Mouse (Mus musculus): ENCODE measurements around the gene Ccdc8.
A peak's percentile ranks its signal among the peaks of the same experiment; 100 is the strongest.

The Ccdc8 gene

GRCm38 (mm10) chr7:16978173-16978572 lies 14.3 kb upstream of the Ccdc8 start:
- DNase-seq: no peak

- no peak for DNase-seq
These were observed 13.9 kb upstream of the Ccdc8 start for GRCm38 (mm10) chr7:16978593-16978992.

DNA sequence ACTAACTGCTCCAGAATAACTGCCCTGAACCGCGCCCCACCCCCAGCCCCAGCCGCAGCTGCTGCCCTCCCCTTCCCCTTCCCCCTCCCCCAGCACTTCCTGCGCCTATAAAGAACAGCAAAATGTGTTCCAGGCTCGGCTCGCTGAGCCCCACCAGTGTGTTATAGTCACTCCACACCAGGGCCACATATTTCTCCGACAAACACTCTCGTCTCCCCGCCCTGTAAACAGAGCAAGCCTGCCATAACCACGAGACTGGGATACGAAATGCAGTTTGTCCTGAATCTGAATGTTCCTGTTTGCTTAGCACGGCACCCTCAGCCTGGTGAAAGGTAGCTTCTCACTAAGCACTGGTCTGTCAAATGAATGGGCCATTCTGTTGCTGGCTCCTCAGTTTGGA lies 12.2 kb upstream of the Ccdc8 start:
- peak; percentile 32 to 45 for DNase-seq

DNA sequence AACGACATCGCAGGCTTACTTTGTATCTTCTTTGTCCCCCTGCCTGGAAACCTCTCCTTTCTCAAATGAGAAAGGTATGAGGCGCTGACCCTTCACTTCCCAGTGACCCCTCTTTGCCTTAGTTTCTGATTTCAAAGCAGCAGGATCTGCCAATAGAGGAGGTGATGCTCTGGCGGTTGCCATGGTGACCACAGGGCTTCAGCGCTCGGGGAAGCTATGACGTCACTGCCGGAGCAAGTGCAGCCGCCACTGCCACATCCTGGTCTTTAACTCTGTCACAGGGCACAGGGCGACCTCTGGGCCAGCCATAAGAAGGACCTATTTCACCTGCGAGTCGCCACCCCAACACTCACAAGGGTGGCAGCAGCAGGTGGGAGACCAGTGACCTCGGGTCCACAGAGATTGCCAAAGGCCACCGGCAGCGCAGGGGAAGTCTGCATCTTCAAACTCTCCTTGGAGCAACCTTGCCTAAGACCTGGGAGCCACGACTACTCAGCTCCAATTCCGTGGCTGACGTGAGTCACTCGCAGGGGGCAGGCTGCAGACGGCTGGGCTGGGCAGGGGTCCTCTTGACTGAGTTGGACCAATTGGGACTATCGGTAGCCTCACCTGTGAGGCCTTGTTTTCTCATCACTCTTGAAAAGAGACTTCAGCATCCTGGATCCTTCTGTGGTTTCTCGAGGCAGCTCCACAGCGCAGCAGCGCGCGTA lies 9.5 kb upstream of the Ccdc8 start, which contains the start of gene Gm42372:
Gene Gm42372 (plus strand): TSS at position 228 of the 710 bp plus-strand sequence.
- DNase-seq: peak; percentile 90 to 92

DNA sequence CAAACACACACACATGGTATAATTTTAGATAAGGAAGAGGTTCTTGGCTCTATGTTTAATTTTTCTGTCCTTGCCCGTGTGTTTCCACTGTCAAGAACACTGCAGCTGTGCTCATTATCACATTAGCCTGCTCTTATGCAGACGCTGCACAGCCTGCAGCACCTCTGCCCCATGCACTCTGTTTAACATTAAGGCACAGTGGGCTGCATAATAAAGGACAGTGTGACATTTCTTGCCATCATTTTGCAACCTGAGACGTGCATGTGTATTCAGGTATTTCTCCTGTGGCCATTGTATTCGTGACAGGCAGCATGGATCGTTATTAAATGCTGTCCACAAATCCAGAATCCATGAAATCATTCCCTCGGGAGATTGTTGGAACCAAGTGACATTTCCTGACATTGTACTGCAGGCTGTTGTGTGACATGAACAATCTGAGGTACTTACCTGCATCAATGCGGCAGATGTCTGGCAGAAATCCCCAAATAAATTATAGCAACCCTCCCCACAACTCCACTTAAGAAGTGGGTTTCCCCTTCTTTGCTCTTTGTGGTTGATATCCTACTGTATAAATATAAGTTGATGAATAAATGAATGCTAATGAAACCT lies 4.9 kb upstream of the Ccdc8 start:
- no peak for DNase-seq

DNA sequence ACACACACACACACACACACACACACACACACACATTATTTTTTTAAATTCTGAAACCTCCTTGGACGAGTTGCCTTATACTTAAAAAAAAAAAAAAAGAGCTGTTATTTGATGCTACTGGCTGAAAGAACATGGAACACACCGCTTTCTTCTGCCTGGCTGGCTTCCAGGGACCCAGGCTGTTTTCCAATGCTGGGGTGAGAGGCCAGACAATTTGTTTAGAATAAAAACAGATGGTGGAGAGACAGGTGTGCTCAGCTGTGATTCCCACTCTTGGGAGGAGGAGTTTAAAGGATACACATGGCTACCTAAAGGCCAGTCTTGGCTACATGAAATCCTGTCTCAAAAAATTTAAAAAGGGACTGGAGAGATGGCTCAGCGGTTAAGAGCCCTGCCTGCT lies 4.1 kb upstream of the Ccdc8 start:
- DNase-seq: peak in 1 of 2 experiments; percentile 51

DNA sequence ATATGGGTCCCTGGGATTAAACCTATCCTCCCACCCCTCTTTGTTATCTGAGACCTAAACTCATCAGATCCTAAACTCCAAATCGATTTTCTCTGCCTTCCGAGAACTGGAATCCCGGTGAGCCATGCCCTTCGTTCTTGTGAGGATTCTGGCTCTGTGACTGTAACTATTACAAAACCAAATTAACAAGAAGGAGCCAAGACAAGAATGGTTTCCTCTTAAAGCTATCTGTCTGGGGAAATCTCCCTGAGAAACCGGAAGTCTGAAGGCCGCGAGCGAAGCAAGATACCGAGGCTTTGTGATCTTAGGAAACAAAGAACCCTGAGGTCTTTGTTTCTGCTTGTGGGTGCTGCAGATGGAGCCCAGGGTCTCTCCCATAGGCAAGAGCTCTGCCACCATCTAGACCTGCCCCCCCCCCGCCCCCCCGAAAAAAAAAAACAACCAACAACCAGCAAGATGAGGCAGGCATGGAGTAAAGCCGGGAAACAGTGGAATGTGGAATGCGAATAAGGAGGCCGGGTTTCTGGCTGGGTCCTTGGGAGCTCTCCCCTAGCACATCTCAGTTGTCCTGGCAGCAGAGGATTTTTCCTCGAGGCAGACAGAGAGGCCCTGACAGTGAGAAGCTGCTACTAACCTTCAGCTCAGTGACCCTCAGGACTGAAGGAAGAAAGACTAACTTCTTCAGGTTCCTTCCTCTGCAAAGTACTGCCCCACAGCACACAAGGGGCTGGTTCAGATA lies 2.3 kb upstream of the Ccdc8 start:
- no peak for DNase-seq

DNA sequence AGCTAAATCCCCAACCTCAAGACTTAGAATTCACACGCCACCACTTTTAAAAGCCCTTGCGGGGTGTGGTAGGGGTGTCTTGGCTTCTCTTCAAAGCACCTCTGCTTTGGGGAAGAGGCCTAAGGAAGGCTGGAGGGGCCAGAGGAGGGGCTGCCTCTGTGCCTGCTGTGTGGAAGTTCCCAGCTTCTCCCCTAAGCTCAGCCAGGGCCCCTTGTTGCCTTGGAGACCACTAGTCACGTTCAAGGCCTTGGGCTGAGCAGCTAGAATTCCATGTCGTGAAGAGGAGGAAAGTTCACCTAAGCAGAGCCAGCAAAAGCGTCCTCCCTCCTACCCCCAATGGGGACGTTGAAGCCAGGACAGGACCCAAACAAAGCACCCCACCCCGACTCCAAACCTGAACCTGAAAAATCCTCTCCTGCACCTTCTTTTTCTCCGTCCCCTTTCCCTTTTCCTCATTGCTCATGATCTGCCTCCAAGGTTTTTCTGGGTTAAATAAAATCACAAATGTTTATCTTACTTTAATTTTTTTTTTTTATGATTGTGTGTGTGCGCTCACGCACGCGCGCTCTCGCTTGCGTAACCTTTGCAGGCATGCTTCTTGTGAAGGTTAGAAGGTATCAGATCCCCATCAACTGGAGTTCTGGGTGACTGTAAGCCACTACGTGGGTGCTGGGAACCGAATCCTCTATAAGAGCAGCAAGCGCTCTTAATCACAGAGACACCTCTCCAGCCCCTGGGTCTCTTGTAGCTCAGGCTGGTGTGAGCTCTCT lies 642 bp upstream of the Ccdc8 start:
- DNase-seq: no peak

GRCm38 (mm10) chr7:16993651-16994399 lies 1.3 kb downstream of the Ccdc8 start:
- DNase-seq: peak; percentile 12 to 18

DNA sequence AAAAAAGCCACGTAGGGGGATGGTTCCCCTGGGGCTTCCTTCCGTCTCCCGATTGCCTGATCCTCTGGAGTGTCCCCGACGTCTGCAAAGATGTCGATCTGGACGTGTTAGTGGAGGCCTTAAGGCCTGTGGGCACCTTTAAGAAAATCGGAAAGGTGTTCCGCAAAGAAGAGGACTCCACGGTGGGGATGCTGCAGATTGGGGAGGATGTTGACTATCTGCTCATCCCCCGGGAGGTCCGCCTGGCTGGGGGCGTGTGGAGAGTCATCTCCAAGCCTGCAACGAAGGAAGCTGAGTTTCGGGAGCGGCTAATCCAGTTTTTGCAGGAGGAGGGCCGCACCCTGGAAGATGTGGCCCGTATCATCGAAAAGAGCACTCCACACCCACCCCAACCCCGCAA lies 1.9 kb downstream of the Ccdc8 start:
- DNase-seq: peak in 1 of 2 experiments; percentile 2

DNA sequence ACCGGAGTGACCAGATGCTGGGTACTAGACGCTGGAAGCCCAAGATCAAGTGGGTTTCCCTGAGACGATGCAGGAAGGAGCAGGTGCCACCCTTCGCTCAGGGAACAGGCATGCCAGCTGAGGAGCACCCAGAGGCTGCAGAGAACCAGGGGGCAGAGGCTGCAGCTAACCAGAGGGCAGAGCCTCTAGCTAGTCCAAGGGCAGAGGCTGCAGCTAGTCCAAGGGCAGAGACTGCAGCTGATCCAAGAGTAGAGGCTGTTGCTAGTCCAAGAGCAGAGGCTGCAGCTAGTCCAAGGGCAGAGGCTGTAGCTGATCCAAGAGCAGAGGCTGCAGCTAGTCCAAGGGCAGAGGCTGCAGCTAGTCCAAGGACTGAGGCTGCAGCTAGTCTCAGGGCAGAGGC lies 2.8 kb downstream of the Ccdc8 start:
- no peak for DNase-seq

DNA sequence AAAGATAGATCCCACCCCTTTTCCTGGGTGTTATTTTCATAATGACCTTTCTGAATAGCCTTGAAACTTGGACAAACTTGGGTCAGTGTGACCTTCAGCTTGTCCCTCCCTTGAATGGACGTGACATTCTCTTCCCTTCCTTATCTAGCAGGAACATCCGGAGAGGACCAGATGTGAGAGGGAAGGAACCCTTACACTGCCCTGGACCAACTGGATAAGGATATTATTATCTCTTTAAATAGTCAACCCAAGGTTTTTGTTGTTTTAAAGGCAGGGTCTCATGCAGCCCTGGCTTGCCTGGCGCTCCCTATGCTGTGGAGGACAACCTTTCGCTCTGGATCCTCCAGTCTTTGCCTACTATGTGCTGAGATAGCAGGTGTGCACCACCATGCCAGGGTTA lies 6.7 kb downstream of the Ccdc8 start:
- no peak for DNase-seq

DNA sequence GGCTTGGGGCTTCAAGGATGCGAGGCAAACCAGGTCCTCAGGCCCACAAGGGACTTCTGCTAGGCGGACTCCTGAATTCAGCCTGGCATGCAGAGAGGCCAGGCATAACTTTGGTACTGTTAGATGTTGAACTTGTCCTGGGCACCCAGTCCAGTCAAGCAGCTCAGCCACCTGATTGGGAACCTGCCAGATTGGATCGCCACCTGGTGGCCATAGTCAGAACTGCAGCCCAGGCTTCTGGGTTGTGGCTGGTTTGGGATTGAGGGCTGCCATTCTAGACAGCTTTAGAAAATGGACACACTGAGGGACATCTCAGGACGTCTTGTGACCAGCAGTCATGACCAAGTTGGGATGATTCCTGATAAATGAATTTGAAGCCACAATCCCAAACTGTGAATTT lies 7.1 kb downstream of the Ccdc8 start:
- peak; percentile 83 to 95 for DNase-seq

DNA sequence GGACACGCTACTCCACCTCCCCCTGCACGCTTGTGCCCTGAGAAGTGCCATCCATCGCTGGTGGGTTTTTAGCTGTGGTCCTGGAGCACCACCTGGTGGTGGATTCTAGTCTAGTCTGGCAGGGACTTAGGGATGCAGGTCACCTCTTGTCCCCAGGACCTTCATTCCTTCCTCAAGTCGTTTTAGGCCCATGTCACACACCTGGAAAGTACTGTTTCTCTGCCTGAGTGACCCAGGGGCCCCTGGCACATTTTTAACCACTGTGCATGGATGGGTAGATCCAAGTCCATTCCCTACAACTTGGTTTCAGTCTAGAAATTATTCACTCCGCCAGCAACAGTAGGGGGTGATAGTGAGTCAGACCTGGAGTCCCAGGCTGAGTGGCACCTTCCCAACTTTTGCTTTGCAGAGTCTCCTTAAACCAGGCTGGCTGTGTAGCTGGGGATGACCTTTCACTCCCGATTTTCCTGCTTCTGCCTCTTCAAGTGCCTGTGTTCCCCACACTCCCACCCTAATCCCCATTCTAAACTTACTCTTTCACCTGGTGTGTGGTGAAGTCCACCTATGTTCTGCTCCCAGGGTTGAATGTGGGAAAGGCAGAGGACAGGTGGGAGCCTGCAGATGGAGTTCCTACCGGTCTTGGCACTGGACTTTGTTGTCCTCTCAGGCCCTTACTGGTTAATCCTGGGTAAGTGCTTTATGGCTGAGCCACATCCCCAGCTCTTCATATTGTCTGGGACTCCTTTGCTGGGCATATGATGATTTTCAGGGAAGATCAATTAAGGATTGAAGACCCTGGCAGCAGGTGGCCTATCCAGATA lies 10.1 kb downstream of the Ccdc8 start:
- DNase-seq: peak; percentile 89 to 92

DNA sequence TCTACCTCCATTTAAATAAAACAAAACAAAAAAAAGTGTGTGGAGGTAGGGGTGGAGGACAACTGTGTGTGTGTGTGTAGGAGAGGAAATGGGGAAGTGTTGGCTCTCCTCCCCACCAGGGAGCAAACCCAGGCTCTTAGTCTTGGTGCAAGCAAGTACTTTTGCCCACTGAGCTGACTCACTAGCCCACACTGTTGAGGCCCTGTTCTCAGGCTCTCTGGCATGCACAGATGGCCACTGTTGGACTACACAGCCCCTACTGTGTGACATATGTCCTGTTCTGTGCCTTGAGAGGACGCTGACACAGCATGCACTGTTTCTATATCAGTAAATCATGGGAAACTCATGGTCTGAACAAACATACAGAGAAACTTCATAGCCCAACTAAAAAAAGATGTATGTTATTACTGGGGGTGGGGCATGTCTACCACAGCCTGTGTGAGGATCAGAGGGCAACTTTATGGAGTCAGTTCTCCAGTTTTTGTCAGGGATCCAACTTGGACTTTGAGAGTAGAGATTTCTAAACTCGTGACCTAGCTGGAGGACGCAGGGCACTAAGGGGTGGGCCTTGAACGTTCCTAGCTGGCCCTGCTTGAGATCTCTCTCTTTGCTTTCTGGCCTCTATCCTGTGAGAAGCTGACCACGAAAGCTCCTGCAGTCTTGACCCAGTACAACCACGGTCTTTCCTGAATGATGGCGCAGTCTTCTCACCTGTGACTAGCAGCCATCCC lies 10.9 kb downstream of the Ccdc8 start:
- DNase-seq: peak; percentile 81

DNA sequence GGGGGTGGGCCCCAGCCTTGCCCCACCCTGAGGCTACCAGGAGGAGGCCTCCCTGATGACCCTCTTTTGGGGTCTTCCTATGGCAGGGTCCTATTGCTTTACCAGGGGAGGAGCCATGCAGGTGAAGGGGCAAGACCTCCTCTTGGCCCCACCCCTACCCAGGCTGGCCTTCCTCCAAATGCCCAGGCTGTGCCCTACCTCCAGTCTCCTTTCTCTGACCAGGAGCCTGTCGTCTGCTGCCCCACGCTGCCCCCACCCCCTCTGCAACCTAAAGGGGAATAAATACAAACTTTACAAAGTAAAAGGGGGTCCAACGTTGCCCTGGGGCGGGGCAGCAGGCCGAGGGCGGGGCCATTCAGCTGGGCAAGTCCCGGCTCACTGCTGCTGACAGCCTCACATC lies 12.2 kb downstream of the Ccdc8 start:
- DNase-seq: peak in 1 of 2 experiments; percentile 42

DNA sequence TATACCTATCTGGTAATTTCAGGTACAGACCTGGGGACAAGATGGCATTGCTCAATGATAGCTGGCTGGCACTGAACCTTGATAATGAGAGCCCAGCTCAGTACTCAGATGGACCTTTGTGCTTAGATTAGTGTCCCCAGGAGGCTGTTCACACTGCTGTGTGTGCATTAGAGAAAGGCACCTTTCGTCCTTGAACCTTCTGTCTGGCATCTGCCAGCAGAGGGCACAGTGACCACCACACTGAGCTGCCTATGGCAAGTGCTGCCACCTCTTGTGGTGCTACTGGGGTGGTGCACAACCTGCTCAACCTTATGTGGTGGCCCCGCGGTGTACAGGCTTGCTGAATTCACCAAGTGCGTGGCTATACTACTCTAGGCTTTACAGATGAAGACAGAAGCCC lies 14.8 kb downstream of the Ccdc8 start:
- peak; percentile 52 to 61 for DNase-seq

DNA sequence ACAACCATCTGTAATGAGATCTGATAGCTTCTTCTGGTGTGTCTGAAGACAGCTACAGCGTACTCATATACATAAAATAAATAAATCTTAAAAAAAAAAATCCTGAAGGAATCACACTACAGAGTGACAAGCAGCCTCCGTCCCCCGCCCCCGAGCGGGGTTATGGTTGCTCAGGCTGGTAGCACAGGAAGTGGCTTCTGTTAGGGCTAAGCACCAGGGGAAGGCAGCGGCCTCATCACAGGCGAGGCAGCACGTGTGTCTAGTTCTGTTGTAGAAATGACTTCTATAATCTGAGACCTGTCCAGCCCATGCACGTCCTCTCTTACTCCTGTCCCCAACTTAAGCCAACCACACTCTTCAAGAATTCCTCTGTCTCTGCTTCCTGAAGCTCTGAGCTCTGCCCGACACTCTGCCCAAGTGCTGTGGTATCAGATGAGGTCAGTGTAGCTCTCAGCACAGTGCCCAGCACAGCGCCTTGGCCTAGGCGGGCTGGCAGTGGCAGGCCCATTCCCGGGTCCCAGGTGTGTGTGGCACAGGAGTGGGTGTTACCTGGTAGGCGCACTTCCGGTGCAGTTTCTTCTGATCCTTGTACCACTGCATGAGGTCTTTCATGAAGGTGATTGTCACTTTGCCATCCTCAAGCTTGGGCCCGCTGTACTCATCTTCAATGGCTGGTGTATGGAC lies 17.0 kb downstream of the Ccdc8 start:
- DNase-seq: peak in 1 of 2 experiments; percentile 12

- DNase-seq: no peak
These were observed 17.5 kb downstream of the Ccdc8 start for GRCm38 (mm10) chr7:17010010-17010347.

DNA sequence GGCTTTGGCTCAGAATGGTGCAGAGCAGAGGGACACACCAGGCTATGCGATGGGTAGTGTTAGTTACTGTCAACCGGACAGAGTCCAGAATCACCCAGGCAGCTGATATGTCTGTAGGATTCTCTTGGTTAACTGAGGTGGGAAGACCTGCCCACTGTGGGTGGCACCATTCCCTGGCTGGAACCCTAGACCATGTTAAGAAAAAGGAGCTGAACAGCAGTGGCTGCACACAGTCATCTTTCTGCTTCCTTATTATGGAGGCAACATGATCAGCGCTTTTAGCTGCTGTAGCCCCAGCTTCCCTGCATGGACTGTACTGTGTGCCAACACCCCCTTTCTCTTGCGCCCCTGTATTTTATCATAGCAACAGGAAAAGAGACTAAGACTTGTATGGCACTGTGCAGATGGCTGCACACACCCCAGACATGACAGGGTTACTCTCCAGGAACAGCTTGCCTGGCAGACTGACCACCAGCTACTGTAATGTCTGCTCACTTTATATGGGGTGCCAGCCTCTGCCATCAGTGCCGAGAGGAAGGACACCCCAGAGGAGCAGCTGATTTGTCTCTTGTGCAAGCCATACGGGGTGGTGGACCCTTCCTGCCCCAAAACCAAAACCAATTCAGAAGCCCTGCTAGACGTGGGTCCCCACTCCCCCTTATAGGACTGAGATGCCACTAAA lies 19.5 kb downstream of the Ccdc8 start:
- peak; percentile 58 to 71 for DNase-seq
